ENCODE assay signal across 29 mouse cellular contexts in the genomic region with DNA sequence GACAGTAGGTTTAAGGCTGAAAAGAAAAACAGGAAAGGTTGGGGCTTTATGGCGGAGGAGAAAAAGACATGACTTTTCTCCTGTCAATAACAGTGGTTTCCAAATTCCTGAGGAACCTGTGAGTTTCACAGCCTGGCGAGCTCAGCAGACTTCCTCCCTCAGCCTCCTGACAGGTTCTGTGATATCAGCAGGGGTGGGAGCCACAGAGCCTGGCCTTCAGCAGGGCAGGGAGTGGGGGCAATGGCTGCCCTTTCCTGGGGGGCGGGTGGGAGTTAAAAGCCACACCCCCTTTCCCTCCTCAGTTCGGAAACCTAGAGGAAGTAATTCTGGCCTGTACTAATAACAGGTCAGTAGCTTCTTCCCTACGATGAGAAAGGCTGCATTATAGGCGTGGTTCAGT.
DNase-seq lines count a peak whose midpoint lies in the region; ATAC-seq lines count a peak whose summit lies in the region.
"Had no signal": no experiment of that assay in that cellular context is flagged by ENCODE, and none has a peak within 500 bp of the region (broad histone marks: within the 10 kb centered on the region; RNA-seq: fewer than 3 reads in every experiment).

No protein-coding gene starts in this region.

- H3K9ac ChIP-seq in heart, embryonic 12.5 days: no peak overlapping the region
- H3K9ac ChIP-seq in intestine, embryonic 16.5 days (ENCODE audit: low read depth, low read length): no peak overlapping the region
- no peak overlapping the region for H3K9ac ChIP-seq in hindbrain, embryonic 11.5 days (ENCODE audit: low read depth, low read length)
- H3K9ac ChIP-seq: hindbrain, embryonic 15.5 days; limb, embryonic 13.5 days; liver, embryonic 14.5 days; lung, embryonic 14.5 days; midbrain, embryonic 13.5 days; neural tube, embryonic 13.5 days had no signal

- H3K27me3 ChIP-seq in heart, embryonic 12.5 days (replicated peaks): no peaks in the 10 kb centered on the region
- H3K27me3 ChIP-seq in megakaryocyte, embryonic 14.5 days (replicated peaks): no peaks in the 10 kb centered on the region
- no peaks in the 10 kb centered on the region; the same call in 1 of the 2 replicates for H3K27me3 ChIP-seq in intestine, embryonic 16.5 days (replicated peaks; ENCODE audit: control insufficient read depth, insufficient read depth, low read length)
- no peaks in the 10 kb centered on the region for H3K27me3 ChIP-seq in hindbrain, embryonic 11.5 days (ENCODE audit: control insufficient read depth, insufficient read depth, low read length)
- H3K27me3 ChIP-seq: hindbrain, embryonic 15.5 days; limb, embryonic 13.5 days; midbrain, embryonic 13.5 days; neural tube, embryonic 13.5 days had no signal

- no peak overlapping the region for H3K27ac ChIP-seq in heart, embryonic 12.5 days (ENCODE audit: poor library complexity, severe bottlenecking)
- H3K27ac ChIP-seq in intestine, embryonic 16.5 days (ENCODE audit: low read length): no peak overlapping the region
- H3K27ac ChIP-seq in hindbrain, embryonic 11.5 days (ENCODE audit: low read depth, low read length): no peak overlapping the region
- H3K27ac ChIP-seq: gastrocnemius, adult 2 months; hindbrain, embryonic 15.5 days; left cerebral cortex, adult 2 months; limb, embryonic 13.5 days; liver, embryonic 14.5 days; midbrain, embryonic 13.5 days; neural tube, embryonic 13.5 days had no signal

- peaks cover 12% of the 10 kb centered on the region for H3K4me1 ChIP-seq in heart, embryonic 12.5 days (replicated peaks)
- peaks cover 29% of the 10 kb centered on the region for H3K4me1 ChIP-seq in megakaryocyte, embryonic 14.5 days
- peaks cover 7% of the 10 kb centered on the region; the same call in 1 of the 2 replicates for H3K4me1 ChIP-seq in intestine, embryonic 16.5 days (ENCODE audit: control insufficient read depth, insufficient read depth, low read length)
- no peaks in the 10 kb centered on the region for H3K4me1 ChIP-seq in hindbrain, embryonic 11.5 days (replicated peaks; ENCODE audit: control insufficient read depth, insufficient read depth, low read length)
- H3K4me1 ChIP-seq: hindbrain, embryonic 15.5 days; limb, embryonic 13.5 days; midbrain, embryonic 13.5 days; neural tube, embryonic 13.5 days had no signal

- WGBS in heart, embryonic 12.5 days: 41% methylated on average over 6 of the region's 6 CpGs
- 41% methylated on average over 6 of the region's 6 CpGs for WGBS in intestine, embryonic 16.5 days
- WGBS in hindbrain, embryonic 11.5 days: 68% methylated on average over 6 of the region's 6 CpGs

- H3K9me3 ChIP-seq in heart, embryonic 12.5 days (replicated peaks): no peaks in the 10 kb centered on the region
- H3K9me3 ChIP-seq in megakaryocyte, embryonic 14.5 days: no peaks in the 10 kb centered on the region
- H3K9me3 ChIP-seq in intestine, embryonic 16.5 days (ENCODE audit: control insufficient read depth, low read length): no peaks in the 10 kb centered on the region
- H3K9me3 ChIP-seq in hindbrain, embryonic 11.5 days (ENCODE audit: control insufficient read depth, low read length): no peaks in the 10 kb centered on the region
- H3K9me3 ChIP-seq: hindbrain, embryonic 15.5 days; limb, embryonic 13.5 days; midbrain, embryonic 13.5 days; neural tube, embryonic 13.5 days had no signal

- H3K36me3 ChIP-seq in heart, embryonic 12.5 days: no peaks in the 10 kb centered on the region
- no peaks in the 10 kb centered on the region for H3K36me3 ChIP-seq in megakaryocyte, embryonic 14.5 days (replicated peaks; ENCODE audit: low read length)
- no peaks in the 10 kb centered on the region for H3K36me3 ChIP-seq in intestine, embryonic 16.5 days (ENCODE audit: control insufficient read depth, insufficient read depth, low read length)
- no peaks in the 10 kb centered on the region for H3K36me3 ChIP-seq in hindbrain, embryonic 11.5 days (ENCODE audit: control insufficient read depth, insufficient read depth, low read length)
- H3K36me3 ChIP-seq: hindbrain, embryonic 15.5 days; limb, embryonic 13.5 days; midbrain, embryonic 13.5 days; neural tube, embryonic 13.5 days had no signal

- H3K4me2 ChIP-seq in heart, embryonic 12.5 days: no peak overlapping the region
- H3K4me2 ChIP-seq in intestine, embryonic 16.5 days (ENCODE audit: low read depth, low read length): no peak overlapping the region
- H3K4me2 ChIP-seq in hindbrain, embryonic 11.5 days (replicated peaks; ENCODE audit: low read depth, low read length): no peak overlapping the region
- H3K4me2 ChIP-seq: hindbrain, embryonic 15.5 days; limb, embryonic 13.5 days; lung, embryonic 14.5 days; midbrain, embryonic 13.5 days; neural tube, embryonic 13.5 days had no signal

- no peak overlapping the region for H3K4me3 ChIP-seq in heart, embryonic 12.5 days
- peak overlapping the region; percentile 23 for H3K4me3 ChIP-seq in megakaryocyte, embryonic 14.5 days (replicated peaks)
- no peak overlapping the region for H3K4me3 ChIP-seq in intestine, embryonic 16.5 days (ENCODE audit: low read length)
- no peak overlapping the region for H3K4me3 ChIP-seq in hindbrain, embryonic 11.5 days (ENCODE audit: low read depth, low read length)
- H3K4me3 ChIP-seq: erythroblast, embryonic 14.5 days; gastrocnemius, adult 2 months; hindbrain, embryonic 15.5 days; left cerebral cortex, adult 2 months; limb, embryonic 13.5 days; midbrain, embryonic 13.5 days; neural tube, embryonic 13.5 days had no signal

- no peak for DNase-seq in heart, postnatal 36 days
- DNase-seq in hindbrain, embryonic 11.5 days (ENCODE audit: low spot score): no peak
- no peak for DNase-seq in cerebellum, postnatal 10 days
- DNase-seq: adrenal gland, postnatal 25 days; cerebellum, adult 11-12 months; cerebellum, adult 9-11 months; gastrocnemius, adult 2 months; gastrocnemius, postnatal 36 days; heart, postnatal 10 days; kidney, adult 8-10 months; kidney, postnatal 14 days; lung, postnatal 14 days; right cerebral cortex, postnatal 4 days; thymus, postnatal 14 days had no signal

- peak; percentile 36; the same call in 1 of the 2 replicates for ATAC-seq in heart, embryonic 12.5 days (ENCODE audit: insufficient number of reproducible peaks, low FRiP score)
- no peak for ATAC-seq in megakaryocyte, adult 5-6 weeks (ENCODE audit: poor library complexity, severe bottlenecking)
- ATAC-seq in intestine, embryonic 16.5 days: peak; percentile 31; the same call in 1 of the 2 replicates
- no peak for ATAC-seq in hindbrain, embryonic 11.5 days (ENCODE audit: low FRiP score)
- ATAC-seq: CD4-positive, CD25-positive, alpha-beta regulatory T cell, adult 4 months; forebrain, embryonic 16.5 days; inflammation-experienced regulatory T-cells, adult 6 months; midbrain, embryonic 13.5 days had no signal

- intact Hi-C loops in heart, postnatal 36 days (cut with DNase I): no loop called here

Comparison
In these comparisons a context has a peak if more than half of its experiments do, and no peak if none do; other contexts are left out.
1. ATAC-seq: peak in heart, embryonic 12.5 days (single experiment) and intestine, embryonic 16.5 days (single experiment); none in megakaryocyte, adult 5-6 weeks (single experiment) and hindbrain, embryonic 11.5 days (single experiment).